Mouse (Mus musculus): ENCODE measurements around the gene Tdp1. TPM values are rescaled to one million over a fixed set of nuclear protein-coding genes. Genes with fewer than 3 reads are reported as not detected.

Gene Tdp1
- total RNA-seq (2021): 10 to 100 TPM; 42.9 to 45.8 TPM

DNA sequence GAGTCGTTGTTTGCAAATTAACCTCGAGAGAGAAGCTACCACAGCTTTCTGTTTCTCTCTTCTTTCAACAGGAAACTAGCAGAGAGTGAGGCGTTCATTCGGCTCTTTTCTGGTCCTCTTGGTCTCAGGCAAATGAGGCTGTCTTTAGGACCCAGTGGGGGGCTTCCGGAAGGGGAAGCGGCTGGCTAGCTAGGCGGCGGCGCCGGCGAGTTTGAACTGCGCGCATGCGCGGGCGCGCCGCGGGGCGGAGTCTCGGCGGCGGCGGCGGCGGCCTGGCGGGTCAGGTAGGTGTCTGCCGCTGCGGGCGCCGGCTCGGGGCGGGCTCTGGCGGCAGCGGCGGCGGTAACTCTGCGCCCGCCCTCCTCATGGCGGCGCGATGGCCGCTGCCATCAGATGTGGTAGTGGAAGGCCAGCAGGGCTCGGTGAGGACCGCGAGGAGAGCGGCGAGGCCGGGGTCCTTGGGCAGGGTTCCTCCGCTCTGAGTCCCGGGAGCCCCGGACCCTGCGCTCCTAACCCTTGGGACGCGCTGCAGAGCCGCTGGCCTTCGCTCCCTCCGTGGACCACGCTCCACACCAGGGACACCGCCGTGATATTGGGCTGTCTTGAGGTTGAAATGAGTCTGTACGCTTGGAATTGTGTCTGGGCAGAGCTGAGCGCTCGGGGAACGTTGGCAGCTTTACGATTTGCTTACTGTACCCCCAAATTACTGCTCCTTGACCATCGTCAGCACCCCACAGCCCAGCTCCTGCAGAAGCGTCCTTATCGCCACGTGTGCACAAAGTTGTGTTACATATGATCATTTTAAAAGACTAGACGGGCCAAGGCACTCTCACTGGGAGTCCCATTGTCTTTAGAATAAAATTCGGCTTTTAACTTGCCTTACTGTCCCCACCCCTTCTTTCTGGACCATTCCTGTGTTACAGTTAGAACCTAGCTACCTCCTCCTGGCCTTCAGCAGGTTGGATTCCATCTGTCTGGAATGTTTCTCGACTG is at the start of gene Tdp1, which contains the start of gene Efcab11:
Gene Tdp1, plus strand, starts transcription at position 249 of the 993 bp plus-strand sequence.
Gene Efcab11, minus strand, starts transcription at position 171 of the 993 bp plus-strand sequence.
- DNase-seq: peak; percentile 97
- intact Hi-C loops (cut with DNase I): no loop called here

DNA sequence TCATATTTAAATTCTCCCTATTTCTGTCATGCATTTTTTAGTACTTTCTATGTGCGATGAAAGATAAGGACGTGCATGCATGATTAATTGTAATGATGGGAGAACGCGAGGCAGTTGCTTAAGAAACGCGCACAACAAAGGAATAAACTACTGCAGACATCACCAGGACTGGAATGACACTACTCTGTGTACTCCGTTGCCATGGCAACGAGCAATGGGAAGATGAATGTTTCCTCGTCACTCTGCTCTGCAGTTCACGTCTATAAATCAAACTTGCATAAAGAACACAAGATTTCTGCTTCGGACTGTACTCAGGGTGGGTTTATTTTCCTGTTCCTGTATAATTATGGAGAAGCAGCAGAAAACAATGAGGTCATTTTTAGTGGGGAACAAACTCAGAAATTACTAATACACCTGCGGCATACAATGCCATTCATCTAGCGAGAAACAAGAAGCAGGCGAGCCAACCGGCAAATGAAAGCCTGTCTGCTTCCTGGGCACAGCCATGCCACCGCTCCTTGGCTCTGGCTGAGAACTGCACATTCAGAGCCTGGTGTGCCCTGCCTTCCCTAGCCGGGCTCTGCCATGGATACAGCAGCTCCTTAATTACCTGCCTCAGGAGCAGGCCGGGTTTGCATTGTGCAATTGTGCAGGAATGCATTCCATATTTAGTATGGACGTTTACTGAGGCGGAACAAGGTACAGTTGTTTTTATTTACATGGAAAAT is 47.7 kb upstream of the Tdp1 start:
- intact Hi-C loops (cut with DNase I): loop anchor here (10.0 kb wide), 1 partner anchor 272 kb away; the partner anchor contains the start of gene Foxn3
- peak; percentile 54 for DNase-seq

DNA sequence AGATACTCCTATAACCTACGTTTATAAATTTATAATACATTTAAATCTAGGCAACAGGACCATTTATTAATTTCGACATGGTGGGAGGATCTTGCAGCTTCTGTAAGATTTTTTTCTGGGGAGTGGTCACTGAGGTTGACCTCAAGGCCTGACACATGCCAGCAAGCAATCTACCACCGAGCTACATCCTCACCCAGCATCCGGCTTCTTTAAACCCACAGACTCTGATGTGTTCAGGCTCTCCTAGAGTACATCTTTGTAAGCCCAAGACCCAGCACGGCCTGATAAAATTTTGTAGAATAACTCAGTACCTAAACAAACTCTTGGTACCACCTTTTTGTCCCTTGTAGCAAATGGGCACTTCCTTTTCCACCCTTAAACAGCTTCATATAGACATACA is 46.8 kb upstream of the Tdp1 start:
- DNase-seq: no peak
- intact Hi-C loops (cut with DNase I): loop anchor here (10.0 kb wide), 1 partner anchor 273 kb away; the partner anchor contains the start of gene Foxn3

DNA sequence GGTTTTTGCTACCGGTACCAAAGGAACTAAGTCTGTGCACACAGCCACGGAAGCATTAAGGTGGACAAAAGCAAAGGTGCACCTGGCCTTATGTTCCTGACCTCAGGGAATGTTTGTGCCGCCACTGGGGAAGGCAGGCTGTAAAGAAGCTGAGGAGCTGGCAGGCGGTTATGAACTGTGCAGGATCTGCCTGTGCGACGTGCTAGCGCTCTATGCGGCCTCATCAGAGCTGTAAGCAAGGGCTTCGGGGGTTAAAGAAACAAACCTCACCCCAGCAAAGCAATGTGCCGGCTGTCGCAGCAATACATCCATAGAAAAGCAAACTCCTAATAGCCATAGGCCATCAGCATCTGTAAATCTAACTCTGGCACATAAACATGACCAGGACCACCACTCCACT is 46.2 kb upstream of the Tdp1 start:
- no peak for DNase-seq
- intact Hi-C loops (cut with DNase I): loop anchor here (10.0 kb wide), 1 partner anchor 273 kb away; the partner anchor contains the start of gene Foxn3

DNA sequence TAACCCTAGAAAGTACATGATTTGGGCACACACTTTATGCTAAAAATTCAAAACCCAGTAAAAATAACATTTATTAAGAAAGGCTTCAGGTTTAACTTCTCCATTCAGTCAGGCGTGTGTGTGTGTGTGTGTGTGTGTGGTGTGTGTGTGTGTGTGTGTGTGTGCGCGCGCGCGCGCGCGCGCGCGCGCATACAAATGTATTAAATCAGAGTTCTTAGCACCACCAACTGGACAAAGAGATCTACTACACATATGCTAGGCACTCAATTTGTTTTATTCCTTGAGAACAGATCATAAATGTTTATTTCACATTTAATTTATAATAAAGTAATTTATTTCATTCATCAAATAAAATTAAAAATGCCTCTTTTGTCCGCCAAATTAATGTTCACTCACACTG is 45.6 kb upstream of the Tdp1 start:
- no peak for DNase-seq
- intact Hi-C loops (cut with DNase I): loop anchor here (10.0 kb wide), 1 partner anchor 274 kb away; the partner anchor contains the start of gene Foxn3

DNA sequence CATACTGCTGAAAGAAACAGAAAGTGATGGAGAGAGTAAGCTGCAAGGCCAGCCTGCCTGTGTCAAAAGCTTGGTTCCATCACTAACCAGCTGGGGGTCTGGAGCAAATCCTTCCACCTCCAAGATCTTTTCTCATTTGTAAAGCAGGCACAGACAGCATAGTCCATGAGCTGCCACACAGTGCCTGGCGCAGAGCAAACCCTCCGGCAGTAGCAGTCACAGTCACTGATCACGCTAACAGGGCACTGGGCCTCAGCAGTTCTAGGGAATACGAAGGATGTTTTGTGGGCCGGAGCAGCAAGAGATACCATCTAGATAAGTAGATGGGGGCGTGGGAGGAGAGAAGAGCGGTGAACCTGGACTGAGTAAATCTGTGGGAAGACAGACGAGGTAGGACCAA is 39.4 kb upstream of the Tdp1 start:
- DNase-seq: no peak

DNA sequence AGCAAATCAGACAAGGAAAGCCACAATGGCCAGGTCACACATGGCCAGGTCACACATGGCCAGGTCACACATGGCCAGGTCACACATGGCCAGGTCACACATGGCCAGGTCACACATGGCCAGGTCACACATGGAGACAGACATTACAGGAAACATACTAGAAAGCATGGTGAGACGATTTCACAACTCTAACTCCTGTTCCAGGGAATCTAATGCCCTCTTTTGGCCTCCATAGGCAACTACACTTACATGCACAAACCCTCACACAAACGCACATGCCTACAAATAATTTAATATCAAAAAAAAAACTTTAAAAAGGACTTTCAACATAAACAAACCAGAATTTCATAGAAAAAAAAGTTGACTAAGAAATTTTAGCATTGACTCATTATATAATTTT is 34.3 kb upstream of the Tdp1 start:
- DNase-seq: no peak
- intact Hi-C loops (cut with DNase I): loop anchor here (10.0 kb wide), 1 partner anchor 455 kb away; no protein-coding TSS in a partner anchor

More for the DNA sequence above, 39.4 kb upstream of the Tdp1 start:
- intact Hi-C loops (cut with DNase I): loop anchor here (5.0 kb wide), 1 partner anchor 748 kb away; no protein-coding TSS in a partner anchor

DNA sequence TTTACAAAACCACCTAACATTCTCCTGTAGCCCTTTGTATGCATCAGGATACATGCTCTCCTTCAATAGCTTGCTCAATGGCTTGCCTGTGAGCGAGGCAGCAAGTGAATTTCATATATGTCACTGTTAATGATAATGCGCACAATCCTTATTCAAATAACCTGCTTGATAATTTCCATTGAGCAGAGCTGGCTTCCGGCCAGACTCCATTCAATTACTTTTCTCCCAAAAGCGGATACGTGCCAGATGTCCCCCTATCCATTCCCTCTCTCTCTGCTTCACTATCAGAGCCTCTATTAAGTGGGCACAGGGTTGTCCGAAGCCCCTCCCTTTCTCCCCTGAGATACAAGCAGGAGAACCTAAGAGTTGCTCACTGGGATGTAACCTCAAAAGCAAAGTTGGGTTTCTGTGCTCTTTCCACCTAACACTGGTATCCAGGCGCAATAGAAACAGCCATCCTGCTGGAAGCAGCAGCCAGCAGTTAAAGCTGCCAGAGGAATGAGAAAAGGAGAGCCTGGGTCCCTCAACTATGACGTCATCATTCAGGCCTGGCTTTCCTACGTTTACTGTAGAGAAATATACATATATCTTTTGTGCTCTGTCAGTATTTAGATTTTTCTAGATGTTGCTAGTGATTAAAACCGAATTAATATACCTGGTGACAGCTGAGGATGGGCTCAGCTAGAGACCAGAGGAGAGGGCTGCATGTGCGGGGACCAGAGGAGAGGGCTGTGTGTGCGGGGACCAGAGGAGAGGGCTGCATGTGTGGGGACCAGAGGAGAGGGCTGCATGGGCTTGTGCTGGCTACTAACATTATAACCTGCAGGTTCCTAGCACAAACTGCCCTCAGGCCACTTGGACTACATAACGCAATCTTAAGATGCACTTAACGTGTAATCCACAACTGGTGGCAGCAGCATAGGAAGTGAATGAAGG is 30.7 kb upstream of the Tdp1 start:
- intact Hi-C loops (cut with DNase I): loop anchor here (10.0 kb wide), 1 partner anchor 459 kb away; no protein-coding TSS in a partner anchor

DNA sequence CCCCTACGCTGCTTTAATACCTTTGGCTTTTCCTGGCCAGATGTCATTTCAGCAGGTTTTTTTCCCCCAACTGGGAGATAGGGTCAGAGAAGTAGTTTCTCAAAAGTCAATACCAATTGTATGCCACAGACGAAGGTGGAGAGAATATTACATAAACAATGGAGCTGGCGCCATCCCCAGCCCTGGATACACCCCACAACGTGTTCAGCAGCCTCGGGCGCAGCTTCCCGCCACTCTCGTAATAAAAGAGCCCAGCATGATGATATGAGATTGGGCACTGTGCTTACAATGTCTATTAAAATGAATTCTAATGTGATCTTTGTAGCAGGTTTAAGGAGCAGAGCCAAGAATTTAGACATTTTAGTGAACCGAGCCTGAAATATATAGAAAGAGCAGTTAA is 28.3 kb upstream of the Tdp1 start:
- DNase-seq: peak; percentile 48
- intact Hi-C loops (cut with DNase I): loop anchor here (10.0 kb wide), 1 partner anchor 461 kb away; no protein-coding TSS in a partner anchor

More for the DNA sequence above, 30.7 kb upstream of the Tdp1 start:
- peak; percentile 31 for DNase-seq

DNA sequence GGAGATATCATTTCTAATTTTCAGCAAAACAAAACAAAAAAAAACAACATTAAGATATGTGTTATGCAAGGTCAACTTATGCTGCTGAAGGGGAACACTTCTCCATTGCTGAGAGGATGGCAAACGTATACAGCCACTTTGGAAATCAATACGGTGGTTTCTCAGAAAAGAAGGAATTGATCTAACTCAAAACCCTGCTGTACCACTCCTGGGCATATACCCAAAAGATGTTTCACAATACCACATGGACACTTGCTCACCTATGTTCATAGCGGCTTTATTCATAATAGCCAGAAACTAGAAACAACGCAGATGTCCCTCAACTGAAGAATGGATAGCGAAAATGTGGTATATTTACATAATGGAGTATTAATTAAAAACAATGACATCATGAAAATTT is 25.7 kb upstream of the Tdp1 start:
- DNase-seq: no peak
- intact Hi-C loops (cut with DNase I): loop anchor here (10.0 kb wide), 1 partner anchor 464 kb away; no protein-coding TSS in a partner anchor

DNA sequence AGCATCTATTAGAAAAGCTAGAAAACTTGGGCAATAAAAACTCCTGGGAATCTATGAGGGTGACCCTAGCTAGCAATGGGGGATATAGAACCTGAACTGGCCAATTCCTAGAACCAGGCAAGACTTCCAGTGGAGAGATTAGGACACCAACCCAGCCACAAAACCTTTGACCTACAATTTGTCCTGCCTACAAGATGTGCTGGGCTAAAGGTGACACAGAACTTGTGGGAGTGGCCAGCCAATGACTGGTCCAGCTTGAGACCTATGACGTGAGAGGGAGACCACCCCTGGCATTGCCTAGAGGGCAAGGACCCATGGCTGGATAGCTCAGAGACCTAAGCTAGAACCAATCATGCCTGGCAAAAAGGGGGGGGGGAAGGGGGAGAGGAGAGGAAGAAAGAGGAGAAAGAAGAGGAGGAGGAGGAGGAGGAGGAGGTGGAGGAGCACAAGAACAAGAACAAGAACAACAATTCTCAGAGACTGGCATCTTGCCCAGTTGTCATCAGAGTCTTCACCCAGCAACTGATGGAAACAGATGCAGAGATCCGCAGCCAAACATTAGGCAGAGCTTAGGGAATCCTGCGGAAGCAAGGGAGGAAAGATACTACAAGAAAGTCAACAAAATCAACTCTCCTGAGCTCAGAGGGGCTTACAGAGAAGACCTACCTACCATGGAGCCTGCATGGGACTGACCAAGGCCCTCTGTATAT is 24.8 kb upstream of the Tdp1 start:
- intact Hi-C loops (cut with DNase I): loop anchor here (10.0 kb wide), 1 partner anchor 465 kb away; no protein-coding TSS in a partner anchor
- DNase-seq: no peak

DNA sequence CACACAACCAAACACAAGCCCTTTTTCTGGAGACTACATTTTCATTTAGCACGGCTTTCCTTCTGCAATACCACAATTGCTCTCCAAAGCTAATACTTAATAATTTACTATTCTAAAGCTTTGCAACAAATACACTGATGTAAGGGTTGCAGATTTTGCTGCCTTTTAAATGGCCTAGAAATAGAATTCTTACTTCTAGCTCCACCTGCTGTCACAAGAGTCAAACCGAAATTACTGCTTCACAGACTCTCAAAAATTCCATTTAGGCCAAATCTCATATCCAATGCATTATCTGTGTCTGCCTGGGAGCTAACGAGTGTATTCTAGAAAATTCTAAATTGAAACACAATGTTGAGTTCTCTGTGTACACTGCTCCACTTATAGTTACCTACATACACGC is 23.3 kb upstream of the Tdp1 start:
- no peak for DNase-seq
- intact Hi-C loops (cut with DNase I): no loop called here

DNA sequence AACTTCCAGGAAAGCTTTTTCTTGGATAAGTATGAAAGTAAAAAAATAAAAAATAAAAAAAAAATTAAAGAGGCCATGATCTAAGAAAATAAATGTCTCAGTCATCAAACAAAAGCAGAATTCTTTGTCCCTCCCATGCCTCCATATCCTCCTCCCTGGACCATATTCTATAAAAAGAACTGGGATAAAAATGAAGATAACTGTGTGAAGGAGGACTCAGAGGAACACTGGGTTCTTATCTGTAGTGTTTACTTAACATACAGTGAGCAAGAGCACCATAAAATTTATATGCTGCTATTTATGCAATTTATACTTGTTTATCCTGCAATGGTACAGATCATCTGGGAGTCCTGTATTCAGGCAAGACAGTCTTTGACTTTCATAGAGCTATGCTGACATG is 19.7 kb upstream of the Tdp1 start:
- intact Hi-C loops (cut with DNase I): no loop called here
- DNase-seq: no peak

DNA sequence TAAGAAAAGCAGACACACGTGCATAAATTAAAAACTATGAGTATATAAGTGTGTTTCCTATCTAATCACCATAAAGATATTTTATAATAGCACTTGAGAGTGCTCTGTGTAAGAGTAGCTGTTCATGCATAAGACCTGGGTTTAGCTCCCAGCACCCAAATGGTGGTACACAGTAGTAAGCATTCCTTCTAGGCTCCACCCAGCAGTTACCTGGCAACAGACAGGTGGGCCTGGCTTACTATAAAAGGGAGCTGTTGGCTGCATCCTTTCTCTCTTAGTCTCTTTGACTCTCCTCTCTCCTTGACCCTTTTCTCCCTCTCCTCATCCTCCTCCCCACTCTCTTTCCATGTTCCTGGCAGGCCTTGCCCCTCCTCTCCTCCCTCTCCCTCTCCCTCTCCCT is 15.5 kb upstream of the Tdp1 start:
- intact Hi-C loops (cut with DNase I): no loop called here
- no peak for DNase-seq

DNA sequence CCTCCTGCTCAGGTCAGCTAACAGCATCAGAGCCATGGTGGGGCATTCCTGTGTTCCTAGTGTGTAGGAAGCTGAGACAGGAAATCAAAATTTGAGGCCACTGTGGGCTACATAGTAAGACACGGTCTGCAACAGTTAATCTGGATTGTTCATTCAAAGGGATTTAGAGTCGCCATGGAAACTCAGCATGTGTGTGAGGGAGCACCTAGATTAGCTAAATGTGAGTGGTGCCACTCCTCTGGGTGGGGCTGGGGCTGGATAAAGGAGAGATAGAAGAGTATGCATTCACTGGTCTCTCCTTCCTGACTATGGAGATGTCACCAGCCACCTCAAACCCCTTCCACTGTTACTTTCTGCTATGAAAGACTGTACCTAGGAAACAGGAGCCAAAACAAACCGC is 10.9 kb upstream of the Tdp1 start:
- intact Hi-C loops (cut with DNase I): no loop called here
- DNase-seq: no peak

DNA sequence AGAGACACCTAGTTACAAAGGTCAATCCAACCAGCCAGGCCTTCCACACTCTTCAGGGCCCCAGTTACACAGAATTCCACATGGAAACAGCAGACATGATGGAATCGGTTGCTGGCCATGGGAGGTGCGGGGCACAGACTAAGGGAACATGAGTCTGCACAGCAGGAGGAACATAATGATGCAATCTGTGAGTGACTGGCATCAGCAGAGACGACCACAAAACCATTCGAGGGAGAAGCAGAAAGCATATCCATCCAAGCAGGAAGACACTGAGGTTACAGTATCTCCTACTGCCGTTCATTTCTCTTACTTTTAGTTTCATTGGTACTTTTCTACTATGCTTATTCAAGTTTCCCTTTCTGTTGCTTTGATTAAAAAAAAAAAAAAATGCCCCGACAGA is 9.7 kb upstream of the Tdp1 start:
- no peak for DNase-seq
- intact Hi-C loops (cut with DNase I): no loop called here

DNA sequence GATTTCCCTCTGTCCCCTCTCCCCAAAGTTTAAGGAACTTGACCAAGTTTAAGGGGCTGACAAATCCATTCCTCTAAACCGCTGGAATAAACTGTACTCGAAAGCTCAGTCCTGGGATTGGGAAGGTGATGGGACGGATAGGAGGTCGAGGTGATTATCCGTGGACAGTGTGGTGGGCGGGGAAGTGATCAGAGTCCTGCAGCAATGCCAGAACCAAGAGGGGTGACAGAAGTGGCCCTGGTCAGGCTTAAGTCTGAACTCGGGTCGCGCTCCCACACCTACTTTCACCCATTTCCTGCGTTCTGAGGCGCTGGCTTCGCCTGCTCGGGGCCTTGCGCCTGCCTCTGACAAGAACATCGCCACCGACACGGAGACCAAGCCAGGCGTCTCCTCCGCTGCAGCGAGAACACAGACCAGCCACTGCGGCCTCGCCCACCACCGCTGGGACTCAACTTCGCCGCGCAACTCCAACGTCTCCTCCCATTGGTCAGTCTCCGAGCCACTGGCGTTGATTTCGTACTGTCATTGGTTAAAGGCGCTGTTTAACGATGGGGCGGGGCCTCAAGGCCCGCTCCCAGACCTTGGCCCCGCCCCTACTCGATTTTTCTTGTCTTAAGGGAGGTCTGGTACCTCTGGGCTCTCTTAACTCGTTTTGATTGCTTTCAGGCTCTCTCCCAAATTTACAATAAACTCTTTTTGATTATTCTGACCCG is 1.2 kb upstream of the Tdp1 start:
- intact Hi-C loops (cut with DNase I): no loop called here
- DNase-seq: peak; percentile 92

DNA sequence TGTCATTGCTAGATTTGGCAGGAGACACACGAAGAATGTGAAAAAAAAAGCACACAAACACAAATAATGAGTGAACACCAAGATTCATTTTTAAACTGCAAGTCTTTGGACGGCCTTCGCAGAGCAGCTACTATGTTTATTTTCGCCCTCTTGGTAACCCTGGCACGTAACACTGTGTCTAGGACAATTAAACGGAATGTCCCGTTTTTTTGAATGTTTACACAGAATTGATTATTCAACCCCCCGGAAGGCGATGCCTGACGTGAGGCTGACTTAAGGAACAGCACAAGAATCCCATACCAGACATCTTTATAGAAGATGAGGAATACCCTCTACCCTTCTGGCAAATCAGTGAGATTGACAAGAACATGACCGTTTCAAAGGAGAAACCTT is 608 bp upstream of the Tdp1 start:
- intact Hi-C loops (cut with DNase I): no loop called here
- no peak for DNase-seq

Data from left cerebral cortex, postnatal 4 days (tissue).